Mouse (Mus musculus): ENCODE measurements at regions not wholly inside any gene's neighbourhood (a gene's known extent, or its start where the extent isn't known, plus 50 kb on each side); places are given as distances from the start of the nearest gene placed in this dataset.

GRCm38 (mm10) chr11:24307601-24308252 is 229.9 kb downstream of the Bcl11a start:
- TF ChIP-seq CTCF (IDR thresholded peaks at IDR 0.05; ENCODE audit: low read depth) = no peak
- no peak for TF ChIP-seq EP300 (IDR thresholded peaks at IDR 0.05; ENCODE audit: low read depth)
